Mouse (Mus musculus): Measurements from ENCODE around the gene Ncam1.

- TF ChIP-seq CTCF (conservative IDR thresholded peaks at IDR 0.05; ENCODE audit: insufficient read depth, insufficient read length, low read depth, low read length) (no peak), POLR2A (IDR thresholded peaks at IDR 0.05; ENCODE audit: low read depth, low read length) (no peak)
Measured at GRCm38 (mm10) chr9:49797508-49797820, 1.3 kb downstream of the Ncam1 start.
